Mouse (Mus musculus) heart, adult 2 months (tissue): ENCODE measurements around the gene Zfp282.

Source experiments
- CTCF ChIP-seq: fragments of 200-600 bp; IDR thresholded peaks from 2 replicates; pipeline ENCODE4 v1.8.1; 2022; ENCODE audit warnings: antibody characterized with exemption, mild to moderate bottlenecking, moderate library complexity
- POLR2A ChIP-seq: fragments of 200-500 bp; IDR thresholded peaks from 2 replicates; pipeline ENCODE4 v1.6.1; 2011; ENCODE audit warnings: mild to moderate bottlenecking, low read depth, low read length, control low read depth; ENCODE audit not compliant: insufficient read depth

GRCm38 (mm10) chr6:47837630-47838029, 39.4 kb upstream of the Zfp282 start:
- TF ChIP-seq CTCF (no peak), POLR2A (no peak)
